Mouse (Mus musculus) ES-Bruce4 (cell line): Measurements from ENCODE around the gene Uap1l1. TPM values are rescaled to one million over a fixed set of nuclear protein-coding genes. Genes with fewer than 3 reads are reported as not detected.

ENCODE experiments used
- H3K27ac ChIP-seq: 2 replicates; pipeline ENCODE4 v1.5.1; 2012; ENCODE audit warnings: low read length, inconsistent platforms; ENCODE audit not compliant: insufficient read depth
- H3K27me3 ChIP-seq: 2 replicates; pipeline ENCODE4 v1.6.1; 2012; ENCODE audit warnings: mild to moderate bottlenecking, low read length, inconsistent platforms; ENCODE audit not compliant: control insufficient read depth, poor library complexity, insufficient read depth, severe bottlenecking
- H3K36me3 ChIP-seq: 2 replicates; pipeline ENCODE4 v1.6.1; 2012; ENCODE audit warnings: inconsistent platforms, mild to moderate bottlenecking, low read length, moderate library complexity; ENCODE audit not compliant: control insufficient read depth, poor library complexity, insufficient read depth, severe bottlenecking
- H3K4me1 ChIP-seq: one replicate; pipeline ENCODE4 v1.8.1; 2011; ENCODE audit warnings: low read length; ENCODE audit not compliant: control insufficient read depth, insufficient read depth
- H3K4me3 ChIP-seq: 2 replicates; pipeline ENCODE4 v1.5.1; 2011; ENCODE audit warnings: low read depth, mild to moderate bottlenecking, low read length
- H3K9ac ChIP-seq: 2 replicates; pipeline ENCODE4 v1.6.1; 2012; ENCODE audit warnings: low read depth, mild to moderate bottlenecking, inconsistent platforms; ENCODE audit not compliant: poor library complexity, severe bottlenecking
- H3K9me3 ChIP-seq: replicated peaks from 2 replicates; pipeline ENCODE4 v1.6.1; 2012; ENCODE audit warnings: mild to moderate bottlenecking, low read length, inconsistent platforms; ENCODE audit not compliant: control insufficient read depth, poor library complexity, insufficient read depth, severe bottlenecking
- CTCF ChIP-seq: IDR thresholded peaks from one replicate; pipeline ENCODE4 v1.8.1; 2011; ENCODE audit warnings: low read depth, low read length
- EP300 ChIP-seq: IDR thresholded peaks from 2 replicates; pipeline ENCODE4 v1.6.1; 2011; ENCODE audit warnings: low read depth, low read length; ENCODE audit not compliant: insufficient read depth
- POLR2A ChIP-seq: IDR thresholded peaks from one replicate; pipeline ENCODE4 v1.8.1; 2011; ENCODE audit warnings: low read length; ENCODE audit not compliant: insufficient read depth
- polyA plus RNA-seq: library from polyadenylated mRNA; stranded (reverse); fragments of >200 nt; gene quantifications from 2 replicates; pipeline ENCODE4 v1.2.4, GENCODE M21; 2011; ENCODE audit warnings: low read depth; ENCODE audit not compliant: missing spikeins, insufficient read depth, insufficient read length

Uap1l1 gene
- polyA plus RNA-seq, 1 experiment, result 51.1 TPM

DNA sequence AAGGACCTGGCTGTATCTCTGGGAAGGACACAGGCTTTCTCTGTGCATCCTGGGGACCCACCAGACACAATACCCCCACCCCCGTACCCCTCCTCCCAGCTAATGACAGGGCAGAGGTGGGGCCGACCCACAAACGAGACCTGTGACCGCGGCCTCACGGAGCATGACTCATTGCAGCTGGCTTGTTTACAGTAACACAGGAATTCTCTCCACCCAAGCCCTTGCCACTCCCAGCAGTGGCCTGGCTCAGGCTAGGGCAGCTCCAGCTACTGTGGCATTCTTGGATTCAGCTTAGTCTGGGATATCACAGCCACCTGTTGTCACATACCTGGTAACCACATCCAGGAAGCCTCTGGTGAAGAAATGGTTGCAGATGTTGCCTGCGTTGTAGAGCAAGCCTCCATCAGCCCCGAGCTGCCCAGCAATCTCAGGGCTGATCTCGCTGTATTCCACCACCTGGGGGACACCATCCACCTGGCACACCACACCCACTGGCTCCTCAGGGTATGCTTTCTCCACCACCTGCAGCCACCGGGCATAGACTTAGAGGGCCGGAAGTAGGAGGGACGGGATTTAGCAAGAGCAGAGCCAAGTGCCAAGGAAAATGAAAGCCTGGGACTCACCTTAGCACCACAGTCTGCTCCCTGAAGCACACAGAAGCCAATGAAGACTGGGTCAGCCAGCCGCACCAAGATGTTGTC, 1.9 kb downstream of the Uap1l1 start:
- Histone ChIP-seq H3K36me3 (peaks cover 14% of the 10 kb centered on the region), H3K27ac (no peak overlapping the region), H3K4me3 (0 out of 2 replicates have a peak overlapping the region, but pooled peaks have one; percentile 1), H3K4me1 (peaks cover 3% of the 10 kb centered on the region), H3K9ac (no peak overlapping the region), H3K27me3 (no peaks in the 10 kb centered on the region), H3K9me3 (no peaks in the 10 kb centered on the region)
- no peak for TF ChIP-seq POLR2A
- no peak for TF ChIP-seq CTCF
- TF ChIP-seq EP300, result no peak

DNA sequence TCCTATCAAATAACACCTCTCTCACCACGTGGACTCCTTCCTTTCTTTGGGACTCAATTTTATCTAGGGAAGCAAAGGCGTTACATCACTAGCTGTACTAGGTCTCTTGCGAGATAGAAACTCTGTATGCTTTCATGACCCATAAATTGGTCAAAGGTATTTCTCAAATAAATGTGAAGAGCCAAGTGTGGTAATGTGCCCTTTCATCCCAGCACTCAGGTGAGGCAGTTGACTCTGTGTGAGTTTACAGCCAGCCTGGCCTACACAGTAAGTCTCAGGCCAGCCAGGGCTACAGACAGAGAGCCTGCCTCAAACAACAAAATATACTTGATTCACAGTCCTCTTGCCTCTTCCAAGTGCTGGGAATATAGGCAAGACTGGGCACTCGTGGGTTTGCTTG, 5.6 kb downstream of the Uap1l1 start:
- Histone ChIP-seq H3K9ac (no peak overlapping the region), H3K4me1 (peaks cover 3% of the 10 kb centered on the region), H3K27ac (no peak overlapping the region), H3K4me3 (no peak overlapping the region), H3K27me3 (no peaks in the 10 kb centered on the region), H3K9me3 (no peaks in the 10 kb centered on the region), H3K36me3 (peaks cover 14% of the 10 kb centered on the region)
- TF ChIP-seq EP300 (no peak), CTCF (no peak), POLR2A (no peak)

DNA sequence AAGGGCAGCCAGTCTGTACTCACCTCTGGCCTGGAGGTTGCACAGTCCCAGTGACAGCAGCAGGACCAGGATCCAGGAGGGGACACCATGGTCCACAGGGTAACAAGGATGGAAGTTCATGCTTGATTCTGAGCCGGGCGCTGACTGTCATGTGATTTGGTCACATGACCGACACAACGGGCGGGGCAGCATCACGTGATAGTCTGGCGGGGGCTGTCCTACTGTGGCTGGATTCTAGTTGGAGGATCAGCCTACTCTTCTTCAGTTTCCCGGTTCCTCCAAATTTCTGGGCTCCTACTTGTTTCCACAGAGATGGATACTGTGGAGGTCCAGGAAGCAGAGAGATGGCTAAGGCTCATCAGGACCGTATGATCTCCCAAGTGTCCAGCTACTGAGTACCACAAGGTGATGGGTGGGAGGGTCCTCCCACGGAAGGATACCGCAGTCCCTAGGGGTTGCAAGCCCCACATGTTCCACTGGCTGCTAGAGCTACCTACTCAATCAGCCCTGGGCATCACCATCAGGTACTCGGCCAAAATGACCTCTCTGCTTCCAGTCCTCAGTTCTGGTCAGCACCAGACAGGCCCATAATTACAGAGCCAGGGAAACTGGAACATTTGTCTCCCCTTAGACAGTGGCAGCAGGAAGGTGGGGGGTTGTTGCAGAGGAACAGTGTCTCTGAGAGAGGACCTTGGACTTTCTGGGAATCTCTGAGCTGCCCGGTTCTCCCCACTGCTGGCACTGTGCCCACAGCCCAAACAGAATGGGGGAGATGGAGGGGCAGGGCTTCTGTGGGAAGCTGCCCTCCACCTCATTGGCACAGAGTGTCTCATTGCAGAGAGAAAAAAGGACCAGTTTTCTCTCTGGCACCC, 9.0 kb downstream of the Uap1l1 start, which contains the start of gene Dpp7:
Dpp7 (minus strand) TSS at position 152 of the 872 bp plus-strand sequence.
- no peak within 1 kb of the TSS for H3K27ac ChIP-seq
- peak within 1 kb of the TSS; percentile 56 for H3K9ac ChIP-seq
- no peaks in the 10 kb centered on the region for H3K9me3 ChIP-seq

DNA sequence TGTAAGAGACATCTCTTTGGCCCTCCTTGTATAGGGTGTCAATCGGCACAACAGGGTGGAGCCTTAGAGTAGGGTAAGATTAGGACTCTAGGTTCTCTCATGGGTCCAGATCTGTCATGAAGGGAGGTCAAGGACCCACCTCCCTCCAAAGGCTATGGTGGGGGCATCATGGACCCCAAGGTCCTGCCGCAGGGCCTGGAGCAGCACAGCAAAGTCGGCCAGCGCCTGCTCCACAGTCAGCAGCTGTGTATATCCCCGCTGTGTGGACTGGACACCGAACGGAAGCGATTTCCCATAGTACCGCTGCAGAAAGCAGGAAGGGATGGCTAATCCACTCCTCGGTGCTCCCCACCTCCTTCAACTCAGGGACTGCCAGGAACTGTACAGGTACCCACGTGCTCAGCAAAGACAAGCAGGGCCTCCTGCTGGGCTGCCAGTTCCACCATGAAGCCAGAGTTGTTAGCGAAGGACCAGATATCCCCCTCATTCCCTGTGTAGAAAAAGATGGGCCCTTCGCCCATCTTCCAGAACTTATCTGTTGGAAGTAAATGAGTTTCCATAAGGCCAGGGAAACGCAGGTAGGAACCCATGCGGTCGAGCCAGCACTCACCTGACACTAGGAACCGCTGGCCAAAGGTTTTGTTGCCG, 9.9 kb downstream of the Uap1l1 start:
- TF ChIP-seq POLR2A (no peak), CTCF (no peak), EP300 (no peak)
- Histone ChIP-seq H3K27ac (no peak overlapping the region), H3K27me3 (no peaks in the 10 kb centered on the region)

More for the DNA sequence above, 9.0 kb downstream of the Uap1l1 start, which contains the start of gene Dpp7:
- Histone ChIP-seq H3K36me3 (peaks cover 5% of the 10 kb centered on the region), H3K4me3 (peak within 1 kb of the TSS; percentile 91), H3K4me1 (no peaks in the 10 kb centered on the region), H3K27me3 (no peaks in the 10 kb centered on the region)
- TF ChIP-seq POLR2A, result no peak
- TF ChIP-seq EP300, result 0 out of 2 replicates have a peak, but pooled peaks have one; percentile 60
- TF ChIP-seq CTCF, result no peak

DNA sequence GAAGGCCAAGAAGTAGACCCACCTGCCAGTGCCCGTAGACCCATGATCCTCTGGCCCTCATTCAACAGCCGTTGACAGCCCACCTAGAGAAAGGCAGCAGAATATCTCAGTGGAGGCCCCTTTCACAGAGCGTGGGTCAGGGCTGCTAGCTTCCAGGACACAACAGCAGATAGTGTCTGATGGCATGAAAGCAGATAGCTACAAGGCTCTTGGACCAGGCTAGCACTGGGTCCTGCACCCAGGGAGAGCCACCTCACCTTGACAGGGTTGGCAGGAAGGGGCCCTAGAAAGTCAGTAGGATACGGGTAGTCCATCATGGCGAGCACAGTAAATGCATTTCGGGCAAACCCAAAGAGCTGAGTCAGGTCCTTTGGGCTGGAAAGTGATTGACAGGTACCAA, 11.3 kb downstream of the Uap1l1 start:
- Histone ChIP-seq H3K27ac (no peak overlapping the region), H3K27me3 (no peaks in the 10 kb centered on the region), H3K4me1 (no peaks in the 10 kb centered on the region), H3K9me3 (no peaks in the 10 kb centered on the region), H3K4me3 (no peak overlapping the region), H3K36me3 (peaks cover 12% of the 10 kb centered on the region; the same call in 1 of the 2 replicates), H3K9ac (no peak overlapping the region)
- TF ChIP-seq EP300 (no peak), CTCF (no peak), POLR2A (no peak)

More for the DNA sequence above, 9.9 kb downstream of the Uap1l1 start:
- Histone ChIP-seq H3K4me1 (no peaks in the 10 kb centered on the region), H3K9me3 (no peaks in the 10 kb centered on the region), H3K9ac (peak overlapping the region; percentile 56), H3K36me3 (peaks cover 6% of the 10 kb centered on the region; the same call in 1 of the 2 replicates), H3K4me3 (peak overlapping the region; percentile 91)
